Mouse (Mus musculus) spleen, adult 2 months (tissue): ENCODE measurements at regions not wholly inside any gene's neighbourhood (a gene's known extent, or its start where the extent isn't known, plus 50 kb on each side); places are given as distances from the start of the nearest gene placed in this dataset.
"Not testable (repeated sequence)": the region's sequence is repeated elsewhere in the genome, so short reads cannot be mapped to it uniquely, and the experiment has no call there.

ENCODE experiments used
- DNase-seq, 2 experiments: peaks; one replicate each; pipeline versions ENCODE4 v3.0.0 to v3.0.0-alpha.2; 2012 to 2021; ENCODE audit warnings: low spot score in 2 of 2, low read depth in 1 of 2
- H3K27ac ChIP-seq: fragments of 200-500 bp; 2 replicates; pipeline ENCODE4 v1.5.1; 2012; ENCODE audit warnings: low read length, inconsistent platforms; ENCODE audit not compliant: insufficient read depth
- H3K27me3 ChIP-seq: fragments of 200-500 bp; 2 replicates; pipeline ENCODE4 v1.6.1; 2012; ENCODE audit warnings: mild to moderate bottlenecking, moderate library complexity, low read length, inconsistent platforms; ENCODE audit not compliant: control insufficient read depth, insufficient read depth
- H3K36me3 ChIP-seq: fragments of 200-500 bp; 2 replicates; pipeline ENCODE4 v1.6.1; 2012; ENCODE audit warnings: mild to moderate bottlenecking, low read length, inconsistent platforms; ENCODE audit not compliant: control insufficient read depth, insufficient read depth
- H3K4me1 ChIP-seq: fragments of 200-500 bp; 2 replicates; pipeline ENCODE4 v1.6.1; 2011; ENCODE audit warnings: inconsistent platforms; ENCODE audit not compliant: control insufficient read depth, insufficient read depth, insufficient read length
- H3K4me3 ChIP-seq: fragments of 200-500 bp; 2 replicates; pipeline ENCODE4 v1.5.1; 2011; ENCODE audit warnings: mild to moderate bottlenecking, inconsistent platforms; ENCODE audit not compliant: insufficient read depth, insufficient read length; ENCODE audit errors: extremely low read depth
- WGBS: fragments of 180-500 bp; shearing (Covaris S2); methylation state at CpG from one replicate; pipeline ENCODE4 v1.1.7; 2018; 5-methylcytosine and 5-hydroxymethylcytosine counted together

DNA sequence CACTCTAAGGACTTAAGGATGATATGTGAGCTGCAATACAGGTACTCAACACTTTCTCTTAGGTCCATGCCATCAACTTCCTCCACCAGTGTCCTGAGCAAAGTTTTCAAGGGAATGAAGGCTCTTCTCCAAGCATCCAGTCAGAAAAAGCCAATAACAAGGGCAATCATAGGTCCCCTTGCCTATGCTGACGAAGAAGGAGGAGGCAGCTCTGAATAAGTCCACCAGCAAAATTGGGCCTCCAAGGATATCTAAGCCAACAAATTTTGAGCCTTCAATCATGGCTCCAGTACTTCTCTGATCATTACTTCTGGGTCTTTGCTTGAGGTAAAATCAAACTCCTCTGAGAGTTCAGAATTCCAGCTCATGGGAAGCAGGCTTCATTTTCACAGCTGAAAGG, 293.1 kb downstream of the Snurf start:
- H3K4me3 ChIP-seq: not testable (repeated sequence)
- WGBS: 75% methylated on average over 1 of the region's 1 CpGs
- peak in 1 of 2 experiments; percentile 12 for DNase-seq

More for the DNA sequence above, 293.1 kb downstream of the Snurf start:
- H3K4me1 ChIP-seq, H3K27me3 ChIP-seq, H3K27ac ChIP-seq, H3K36me3 ChIP-seq: not testable (repeated sequence)
